Mouse (Mus musculus): ENCODE results near the gene Rpn2. TPM values are rescaled to one million over a fixed set of nuclear protein-coding genes. Genes with fewer than 3 reads are reported as not detected.

Rpn2 gene
- total RNA-seq, 1 experiment: 422 TPM

GRCm38 (mm10) chr2:157296105-157296689 lies 17.4 kb downstream of the Rpn2 start:
- TF ChIP-seq ZC3H11A (IDR thresholded peaks at IDR 0.05; ENCODE audit: borderline replicate concordance, low read depth, low read length): no peak
- no peak for TF ChIP-seq HCFC1 (IDR thresholded peaks at IDR 0.05; ENCODE audit: borderline replicate concordance, insufficient read depth, low read length)
- TF ChIP-seq MAFK (IDR thresholded peaks at IDR 0.05; ENCODE audit: insufficient read depth, low read depth, low read length): no peak
- TF ChIP-seq ZNF384 (IDR thresholded peaks at IDR 0.05; ENCODE audit: low read depth, low read length): no peak
- TF ChIP-seq CHD2 (IDR thresholded peaks at IDR 0.05; ENCODE audit: low read depth, low read length): no peak
- Histone ChIP-seq H3K9me3 (ENCODE audit: control insufficient read depth, insufficient read depth, low read depth, low read length) (no peaks in the 10 kb centered on the region), H3K4me3 (ENCODE audit: insufficient read depth in 1 of 2, low read depth in 1 of 2, low read length in 2 of 2, poor library complexity in 1 of 2, severe bottlenecking in 1 of 2) (no peak overlapping the region), H3K27ac (ENCODE audit: insufficient read depth, low read depth, low read length, poor library complexity, severe bottlenecking) (no peak overlapping the region), H3K36me3 (ENCODE audit: control insufficient read depth, insufficient read depth, low read length, poor library complexity, severe bottlenecking) (peaks cover 57% of the 10 kb centered on the region), H3K9ac (ENCODE audit: insufficient read depth, low read depth, low read length, poor library complexity, severe bottlenecking) (no peak overlapping the region), H3K4me1 (ENCODE audit: control insufficient read depth in 2 of 2, insufficient read depth in 2 of 2, low read length in 2 of 2, poor library complexity in 1 of 2) (peaks cover 0 to 1% of the 10 kb centered on the region in 2 experiments; a peak in 1 of 4 replicates)
- in situ Hi-C loops (cut with MboI; ENCODE audit: low sequenced_read_pairs in 2 of 2, unreplicated experiment in 2 of 2): no loop called here
- no peak for DNase-seq (ENCODE audit: low read depth, low spot score)

- TF ChIP-seq ZC3H11A (IDR thresholded peaks at IDR 0.05; ENCODE audit: borderline replicate concordance, low read depth, low read length) (no peak), HCFC1 (IDR thresholded peaks at IDR 0.05; ENCODE audit: borderline replicate concordance, insufficient read depth, low read length) (no peak), CHD2 (IDR thresholded peaks at IDR 0.05; ENCODE audit: low read depth, low read length) (no peak), MAFK (IDR thresholded peaks at IDR 0.05; ENCODE audit: insufficient read depth, low read depth, low read length) (no peak), ZNF384 (IDR thresholded peaks at IDR 0.05; ENCODE audit: low read depth, low read length) (no peak)
- Histone ChIP-seq H3K27ac (ENCODE audit: insufficient read depth, low read depth, low read length, poor library complexity, severe bottlenecking) (no peak overlapping the region), H3K4me1 (ENCODE audit: control insufficient read depth in 2 of 2, insufficient read depth in 2 of 2, low read length in 2 of 2, poor library complexity in 1 of 2) (no peaks in the 10 kb centered on the region), H3K9ac (ENCODE audit: insufficient read depth, low read depth, low read length, poor library complexity, severe bottlenecking) (no peak overlapping the region), H3K36me3 (ENCODE audit: control insufficient read depth, insufficient read depth, low read length, poor library complexity, severe bottlenecking) (peaks cover 54% of the 10 kb centered on the region), H3K4me3 (ENCODE audit: insufficient read depth in 1 of 2, low read depth in 1 of 2, low read length in 2 of 2, poor library complexity in 1 of 2, severe bottlenecking in 1 of 2) (no peak overlapping the region), H3K9me3 (ENCODE audit: control insufficient read depth, insufficient read depth, low read depth, low read length) (no peaks in the 10 kb centered on the region)
- in situ Hi-C loops (cut with MboI; ENCODE audit: low sequenced_read_pairs in 2 of 2, unreplicated experiment in 2 of 2): no loop called here
- no peak for DNase-seq (ENCODE audit: low read depth, low spot score)
Measured at GRCm38 (mm10) chr2:157300051-157300450, 21.2 kb downstream of the Rpn2 start.

- Histone ChIP-seq H3K9me3 (ENCODE audit: control insufficient read depth, insufficient read depth, low read depth, low read length) (no peaks in the 10 kb centered on the region), H3K9ac (ENCODE audit: insufficient read depth, low read depth, low read length, poor library complexity, severe bottlenecking) (no peak overlapping the region), H3K27ac (ENCODE audit: insufficient read depth, low read depth, low read length, poor library complexity, severe bottlenecking) (no peak overlapping the region), H3K4me1 (ENCODE audit: control insufficient read depth in 2 of 2, insufficient read depth in 2 of 2, low read length in 2 of 2, poor library complexity in 1 of 2) (no peaks in the 10 kb centered on the region), H3K4me3 (ENCODE audit: insufficient read depth in 1 of 2, low read depth in 1 of 2, low read length in 2 of 2, poor library complexity in 1 of 2, severe bottlenecking in 1 of 2) (no peak overlapping the region), H3K36me3 (ENCODE audit: control insufficient read depth, insufficient read depth, low read length, poor library complexity, severe bottlenecking) (peaks cover 44% of the 10 kb centered on the region)
- in situ Hi-C loops (cut with MboI; ENCODE audit: low sequenced_read_pairs in 2 of 2, unreplicated experiment in 2 of 2): no loop called here
- no peak for DNase-seq (ENCODE audit: low read depth, low spot score)
- TF ChIP-seq MAFK (IDR thresholded peaks at IDR 0.05; ENCODE audit: insufficient read depth, low read depth, low read length) (no peak), ZC3H11A (IDR thresholded peaks at IDR 0.05; ENCODE audit: borderline replicate concordance, low read depth, low read length) (no peak), ZNF384 (IDR thresholded peaks at IDR 0.05; ENCODE audit: low read depth, low read length) (no peak), CHD2 (IDR thresholded peaks at IDR 0.05; ENCODE audit: low read depth, low read length) (no peak), HCFC1 (IDR thresholded peaks at IDR 0.05; ENCODE audit: borderline replicate concordance, insufficient read depth, low read length) (no peak)
Measured at GRCm38 (mm10) chr2:157303096-157303495, 24.3 kb downstream of the Rpn2 start.

GRCm38 (mm10) chr2:157306091-157307032 lies 27.5 kb downstream of the Rpn2 start:
- Histone ChIP-seq H3K4me3 (ENCODE audit: insufficient read depth in 1 of 2, low read depth in 1 of 2, low read length in 2 of 2, poor library complexity in 1 of 2, severe bottlenecking in 1 of 2) (no peak overlapping the region), H3K4me1 (ENCODE audit: control insufficient read depth in 2 of 2, insufficient read depth in 2 of 2, low read length in 2 of 2, poor library complexity in 1 of 2) (no peaks in the 10 kb centered on the region), H3K9me3 (ENCODE audit: control insufficient read depth, insufficient read depth, low read depth, low read length) (no peaks in the 10 kb centered on the region), H3K27ac (ENCODE audit: insufficient read depth, low read depth, low read length, poor library complexity, severe bottlenecking) (no peak overlapping the region), H3K9ac (ENCODE audit: insufficient read depth, low read depth, low read length, poor library complexity, severe bottlenecking) (no peak overlapping the region), H3K36me3 (ENCODE audit: control insufficient read depth, insufficient read depth, low read length, poor library complexity, severe bottlenecking) (peaks cover 32% of the 10 kb centered on the region)
- in situ Hi-C loops (cut with MboI; ENCODE audit: low sequenced_read_pairs in 2 of 2, unreplicated experiment in 2 of 2): no loop called here
- TF ChIP-seq CHD2 (IDR thresholded peaks at IDR 0.05; ENCODE audit: low read depth, low read length): no peak
- no peak for TF ChIP-seq MAFK (IDR thresholded peaks at IDR 0.05; ENCODE audit: insufficient read depth, low read depth, low read length)
- TF ChIP-seq ZNF384 (IDR thresholded peaks at IDR 0.05; ENCODE audit: low read depth, low read length): no peak
- TF ChIP-seq HCFC1 (IDR thresholded peaks at IDR 0.05; ENCODE audit: borderline replicate concordance, insufficient read depth, low read length): no peak
- TF ChIP-seq ZC3H11A (IDR thresholded peaks at IDR 0.05; ENCODE audit: borderline replicate concordance, low read depth, low read length): no peak
- DNase-seq (ENCODE audit: low read depth, low spot score): no peak
